Mouse (Mus musculus): ENCODE measurements around the gene Rasgrp3. TPM values are rescaled to one million over a fixed set of nuclear protein-coding genes. Genes with fewer than 3 reads are reported as not detected.

Gene Rasgrp3
- polyA plus RNA-seq, 1 experiment from 2014 or later = 5.7 TPM

DNA sequence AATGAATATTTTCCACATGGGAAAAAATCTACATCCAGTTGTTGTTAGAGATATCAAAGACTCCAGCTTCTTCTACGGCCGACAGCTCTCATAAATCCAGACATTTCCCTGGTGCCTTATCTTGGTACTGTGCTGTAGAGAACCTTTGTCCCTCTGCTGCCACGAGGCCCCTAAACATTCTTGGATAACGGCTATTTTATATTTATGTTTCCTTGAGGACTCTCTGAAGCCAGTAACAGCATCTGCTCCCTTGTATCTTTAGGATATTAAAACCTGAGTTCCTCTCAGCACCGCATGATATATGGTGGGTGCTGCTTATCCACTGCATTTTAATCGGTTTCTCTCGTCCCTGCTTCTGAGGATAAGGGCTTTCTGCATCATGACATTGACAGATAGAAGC lies 139.9 kb downstream of the Rasgrp3 start:
- Histone ChIP-seq H3K4me3 (replicated peaks) (no peak overlapping the region), H3K36me3 (replicated peaks) (no peaks in the 10 kb centered on the region), H3K4me1 (no peaks in the 10 kb centered on the region), H3K27ac (no peak overlapping the region), H3K4me2 (no peak overlapping the region), H3K9me3 (no peaks in the 10 kb centered on the region), H3K9ac (no peak overlapping the region), H3K27me3 (no peaks in the 10 kb centered on the region)
- 88% methylated on average over 7 of the region's 7 CpGs for WGBS
- ATAC-seq (ENCODE audit: low FRiP score) = no peak

Other genes starting within 250 kb of the Rasgrp3 start
- 29.0 and 35.7 TPM in 2 replicates for gene Fam98a, start 116.0 kb downstream of the Rasgrp3 start, polyA plus RNA-seq (2016; fragmentation: Nextera tagmentation; extraction: Ambion mirVana)

Data from forebrain, embryonic 12.5 days (tissue).